Mouse (Mus musculus): ENCODE data around the gene Otud7a. TPM values are rescaled to one million over a fixed set of nuclear protein-coding genes. Genes with fewer than 3 reads are reported as not detected.

Gene Otud7a
- polyA plus RNA-seq, 1 experiment from 2014 or later = 2.5 TPM

- ATAC-seq (ENCODE audit: low read depth) = no peak
- Histone ChIP-seq H3K4me1 (replicated peaks) (no peaks in the 10 kb centered on the region), H3K27ac (replicated peaks) (no peak overlapping the region), H3K27me3 (no peaks in the 10 kb centered on the region), H3K4me2 (no peak overlapping the region), H3K4me3 (no peak overlapping the region), H3K9me3 (no peaks in the 10 kb centered on the region), H3K36me3 (peaks cover 10% of the 10 kb centered on the region), H3K9ac (no peak overlapping the region)
- 70% methylated on average over 6 of the region's 6 CpGs for WGBS
These were observed 280.6 kb downstream of the Otud7a start for GRCm38 (mm10) chr7:63725040-63725729.

DNA sequence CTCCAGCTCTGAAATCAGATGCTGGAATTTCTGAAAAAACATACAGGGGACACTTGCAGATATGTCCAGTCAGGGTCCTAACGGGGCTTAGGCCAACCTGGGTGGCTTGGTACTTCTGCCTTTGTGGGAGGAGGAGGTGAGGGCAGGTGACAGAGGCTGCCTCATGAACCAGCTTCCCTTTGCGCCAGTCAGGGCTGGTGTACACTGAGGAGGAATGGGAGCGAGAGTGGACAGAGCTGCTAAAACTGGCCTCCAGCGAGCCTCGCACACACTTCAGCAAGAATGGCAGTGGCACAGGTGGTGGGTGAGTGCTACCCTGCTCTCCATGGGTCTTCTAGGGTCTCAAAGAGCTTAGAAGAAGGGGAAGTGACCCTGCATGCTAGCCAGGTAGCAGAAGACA is 285.1 kb downstream of the Otud7a start:
- no peak for ATAC-seq (ENCODE audit: low read depth)
- Histone ChIP-seq H3K9me3 (no peaks in the 10 kb centered on the region), H3K36me3 (peaks cover 28% of the 10 kb centered on the region), H3K27ac (replicated peaks) (no peak overlapping the region), H3K4me3 (no peak overlapping the region), H3K4me2 (no peak overlapping the region), H3K9ac (no peak overlapping the region), H3K4me1 (replicated peaks) (no peaks in the 10 kb centered on the region), H3K27me3 (no peaks in the 10 kb centered on the region)
- WGBS = 98% methylated on average over 5 of the region's 5 CpGs

DNA sequence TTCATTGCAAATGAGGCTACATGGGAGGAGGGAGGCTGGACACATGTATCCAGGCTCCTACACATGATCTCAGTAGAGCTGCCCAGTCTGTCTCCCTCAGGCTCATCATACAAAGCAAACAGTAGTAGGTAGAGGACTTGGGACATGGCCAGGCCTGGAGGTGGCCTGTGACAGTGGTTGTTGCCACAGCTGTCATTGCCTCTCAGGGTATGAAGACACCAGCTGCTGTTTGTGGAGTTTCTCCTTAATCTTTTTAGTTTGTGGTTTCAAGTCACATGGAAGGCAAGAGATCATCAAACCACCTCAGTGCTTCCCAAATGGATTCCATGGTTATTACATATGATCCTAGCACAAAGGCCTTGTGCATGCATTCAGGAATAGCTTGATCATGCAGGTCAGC is 285.5 kb downstream of the Otud7a start:
- no peaks in the 10 kb centered on the region for H3K4me1 ChIP-seq (replicated peaks)
- no peaks in the 10 kb centered on the region for H3K27me3 ChIP-seq
- H3K4me2 ChIP-seq = no peak overlapping the region
- peaks cover 30% of the 10 kb centered on the region for H3K36me3 ChIP-seq
- no peaks in the 10 kb centered on the region for H3K9me3 ChIP-seq
- no peak for ATAC-seq (ENCODE audit: low read depth)
- H3K9ac ChIP-seq = no peak overlapping the region
- no peak overlapping the region for H3K27ac ChIP-seq (replicated peaks)
- H3K4me3 ChIP-seq = no peak overlapping the region

DNA sequence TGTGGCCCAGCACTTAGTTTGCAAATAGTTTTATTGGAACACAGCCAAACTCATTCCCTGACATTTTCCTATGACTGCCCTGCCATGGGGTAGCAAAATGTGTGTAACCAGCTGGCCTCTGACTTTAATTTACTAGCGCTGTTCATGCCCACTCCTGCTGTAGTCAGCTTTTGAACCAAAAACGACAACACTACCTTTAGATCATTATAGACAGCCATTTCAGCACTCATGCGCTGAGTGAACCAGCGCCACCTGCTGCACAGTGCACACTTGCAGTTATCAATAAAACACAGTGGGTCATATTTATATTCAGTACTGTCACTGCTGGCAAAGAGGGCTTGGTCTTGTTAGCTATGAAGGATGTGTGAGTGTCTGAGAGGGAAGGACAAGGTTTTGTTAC is 293.2 kb downstream of the Otud7a start:
- Histone ChIP-seq H3K9me3 (no peaks in the 10 kb centered on the region), H3K36me3 (peaks cover 22% of the 10 kb centered on the region; the same call in 1 of the 2 replicates), H3K27me3 (no peaks in the 10 kb centered on the region), H3K4me2 (no peak overlapping the region), H3K4me3 (no peak overlapping the region), H3K9ac (no peak overlapping the region), H3K4me1 (replicated peaks) (no peaks in the 10 kb centered on the region; the same call in 1 of the 2 replicates), H3K27ac (replicated peaks) (peak overlapping the region; percentile 76)
- WGBS = 53% methylated on average over 4 of the region's 4 CpGs
- peak; percentile 80 for ATAC-seq (ENCODE audit: low read depth)

DNA sequence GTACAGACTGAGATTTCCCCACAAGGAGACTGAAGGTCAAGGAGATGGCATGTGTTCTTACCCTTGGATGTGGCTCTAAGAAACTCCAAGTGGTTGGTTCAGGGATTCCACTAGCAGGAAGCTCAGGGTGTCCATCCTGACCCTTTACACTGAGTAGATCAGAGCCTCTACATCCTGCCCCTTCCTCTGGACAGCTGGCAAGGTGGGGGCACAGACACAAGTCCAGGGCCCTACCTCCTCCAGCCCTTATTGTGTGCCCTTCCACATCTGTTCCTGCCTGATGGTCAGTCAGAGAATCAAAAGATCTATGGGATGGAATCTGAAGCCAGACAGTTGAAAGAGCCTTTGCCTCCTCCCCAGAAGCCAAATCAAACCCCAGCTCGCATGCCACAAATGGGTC is 293.6 kb downstream of the Otud7a start:
- H3K9me3 ChIP-seq = no peaks in the 10 kb centered on the region
- peak overlapping the region; percentile 76 for H3K27ac ChIP-seq (replicated peaks)
- no peak overlapping the region for H3K4me3 ChIP-seq
- H3K4me2 ChIP-seq = no peak overlapping the region
- no peaks in the 10 kb centered on the region; the same call in 1 of the 2 replicates for H3K4me1 ChIP-seq (replicated peaks)
- no peak overlapping the region for H3K9ac ChIP-seq
- H3K27me3 ChIP-seq = no peaks in the 10 kb centered on the region
- peak; percentile 14; the same call in 1 of the 2 replicates for ATAC-seq (ENCODE audit: low read depth)
- peaks cover 22% of the 10 kb centered on the region; the same call in 1 of the 2 replicates for H3K36me3 ChIP-seq
- 96% methylated on average over 1 of the region's 1 CpGs for WGBS

- H3K27ac ChIP-seq (replicated peaks) = no peak overlapping the region
- no peak for ATAC-seq (ENCODE audit: low read depth)
- WGBS = 97% methylated on average over 1 of the region's 1 CpGs
- no peak overlapping the region for H3K4me3 ChIP-seq
- H3K9ac ChIP-seq = no peak overlapping the region
- H3K9me3 ChIP-seq = 0 out of 2 replicates have a peak, but pooled peaks cover 5% of the 10 kb centered on the region
- 0 out of 2 replicates have a peak, but pooled peaks cover 4% of the 10 kb centered on the region for H3K36me3 ChIP-seq
- no peak overlapping the region for H3K4me2 ChIP-seq
- no peaks in the 10 kb centered on the region; the same call in 1 of the 2 replicates for H3K4me1 ChIP-seq (replicated peaks)
- no peaks in the 10 kb centered on the region for H3K27me3 ChIP-seq
These were observed 298.6 kb downstream of the Otud7a start for GRCm38 (mm10) chr7:63743116-63743515.

- Histone ChIP-seq H3K4me1 (replicated peaks) (peaks cover 23% of the 10 kb centered on the region), H3K9ac (no peak overlapping the region), H3K4me2 (no peak overlapping the region), H3K4me3 (no peak overlapping the region), H3K27ac (replicated peaks) (no peak overlapping the region), H3K9me3 (no peaks in the 10 kb centered on the region), H3K27me3 (peaks cover 33% of the 10 kb centered on the region), H3K36me3 (no peaks in the 10 kb centered on the region)
- ATAC-seq (ENCODE audit: low read depth) = no peak
- WGBS = 44% methylated on average over 4 of the region's 4 CpGs
These were observed 307.5 kb downstream of the Otud7a start for GRCm38 (mm10) chr7:63752081-63752480.

DNA sequence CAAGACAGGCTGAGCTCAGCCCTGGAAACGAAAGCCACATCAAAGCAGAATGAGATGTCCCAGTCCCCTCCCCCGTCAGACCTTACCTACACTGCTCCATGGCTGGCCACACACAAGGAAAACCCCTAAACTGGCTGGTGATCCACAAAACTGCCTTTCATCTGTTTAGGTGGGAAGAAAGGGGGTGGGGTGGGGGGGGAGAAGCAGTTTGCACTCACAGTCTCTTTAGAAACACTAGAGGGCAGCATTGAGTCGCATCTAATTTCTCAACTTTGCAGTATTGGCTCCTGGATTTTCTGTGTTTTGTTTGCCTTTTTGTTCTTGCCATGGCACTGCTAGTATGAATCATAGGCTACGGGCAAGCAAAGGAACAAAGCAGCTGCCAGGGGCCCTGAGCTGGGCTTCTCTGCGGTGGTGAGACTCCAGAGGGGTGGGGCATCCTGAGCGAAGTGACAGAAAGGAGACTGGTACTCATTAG is 308.8 kb downstream of the Otud7a start:
- Histone ChIP-seq H3K27ac (replicated peaks) (no peak overlapping the region), H3K27me3 (peaks cover 45% of the 10 kb centered on the region), H3K4me1 (replicated peaks) (peaks cover 36% of the 10 kb centered on the region), H3K4me3 (no peak overlapping the region), H3K9me3 (no peaks in the 10 kb centered on the region), H3K9ac (no peak overlapping the region), H3K4me2 (no peak overlapping the region), H3K36me3 (no peaks in the 10 kb centered on the region)
- 19% methylated on average over 6 of the region's 6 CpGs for WGBS
- ATAC-seq (ENCODE audit: low read depth) = peak; percentile 21; the same call in 1 of the 2 replicates

DNA sequence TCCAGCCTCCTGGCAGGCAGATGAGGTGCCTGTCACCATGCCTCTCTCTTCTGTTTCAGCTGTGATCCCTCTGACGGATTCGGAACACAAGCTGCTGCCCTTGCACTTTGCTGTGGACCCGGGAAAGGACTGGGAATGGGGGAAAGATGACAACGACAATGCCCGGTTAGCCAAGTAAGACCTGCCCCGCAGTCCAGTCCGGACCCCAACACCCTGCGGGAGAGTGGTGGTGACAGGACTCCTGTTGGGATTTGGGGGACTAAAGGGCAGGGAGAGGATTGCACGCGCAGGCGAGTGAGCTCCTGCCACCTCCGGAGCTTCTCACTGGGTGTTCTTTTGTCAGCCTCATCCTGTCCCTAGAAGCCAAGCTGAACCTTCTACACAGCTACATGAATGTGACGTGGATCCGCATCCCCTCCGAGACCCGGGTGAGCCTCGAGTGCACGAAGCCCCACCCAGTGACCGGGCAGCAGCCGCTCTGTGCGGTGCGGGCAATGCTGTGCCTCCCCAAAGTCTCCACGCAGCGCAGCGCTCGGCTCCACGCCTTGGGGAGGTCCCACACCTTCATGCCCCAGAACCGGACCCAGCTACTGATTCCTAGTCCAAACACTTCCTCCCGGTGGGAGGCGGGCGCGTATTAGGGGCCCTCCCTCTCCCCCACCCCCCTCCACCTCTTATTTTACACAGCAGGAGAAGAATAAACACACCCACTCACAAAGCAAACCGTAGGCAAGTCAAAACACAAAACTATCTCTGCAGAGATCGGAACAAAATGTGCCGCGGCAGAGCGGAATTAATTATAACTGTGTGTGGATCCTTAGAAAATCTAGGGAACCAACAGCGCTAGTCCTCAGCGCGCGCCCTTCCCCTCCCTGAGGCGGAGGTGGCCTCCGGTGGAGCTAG is 310.3 kb downstream of the Otud7a start:
- peaks cover 44% of the 10 kb centered on the region for H3K4me1 ChIP-seq (replicated peaks)

GRCm38 (mm10) chr7:63755476-63755948 is 311.0 kb downstream of the Otud7a start:
- H3K4me1 ChIP-seq (replicated peaks) = peaks cover 44% of the 10 kb centered on the region
- H3K9ac ChIP-seq = peak overlapping the region; percentile 69
- H3K4me2 ChIP-seq = peak overlapping the region; percentile 80
- H3K9me3 ChIP-seq = no peaks in the 10 kb centered on the region
- ATAC-seq (ENCODE audit: low read depth) = peak; percentile 8; the same call in 1 of the 2 replicates
- WGBS = 2% methylated on average over 13 of the region's 13 CpGs
- H3K4me3 ChIP-seq = peak overlapping the region; percentile 42
- no peaks in the 10 kb centered on the region for H3K36me3 ChIP-seq
- no peak overlapping the region for H3K27ac ChIP-seq (replicated peaks)
- peaks cover 65% of the 10 kb centered on the region for H3K27me3 ChIP-seq

More for the DNA sequence above, 310.3 kb downstream of the Otud7a start:
- Histone ChIP-seq H3K9me3 (no peaks in the 10 kb centered on the region), H3K9ac (peak overlapping the region; percentile 69), H3K27me3 (peaks cover 60% of the 10 kb centered on the region), H3K4me3 (peak overlapping the region; percentile 42), H3K4me2 (peak overlapping the region; percentile 80), H3K27ac (replicated peaks) (no peak overlapping the region), H3K36me3 (no peaks in the 10 kb centered on the region)
- WGBS = 1% methylated on average over 43 of the region's 43 CpGs
- ATAC-seq (ENCODE audit: low read depth) = no peak; the same call in 1 of the 2 replicates

- H3K36me3 ChIP-seq = no peaks in the 10 kb centered on the region
- WGBS = 6% methylated on average over 25 of the region's 25 CpGs
- no peaks in the 10 kb centered on the region for H3K9me3 ChIP-seq
- peaks cover 81% of the 10 kb centered on the region for H3K27me3 ChIP-seq
- H3K4me1 ChIP-seq (replicated peaks) = peaks cover 44% of the 10 kb centered on the region
- H3K4me2 ChIP-seq = peak overlapping the region; percentile 73
- H3K9ac ChIP-seq = peak overlapping the region; percentile 66; the same call in 1 of the 2 replicates
- no peak overlapping the region for H3K27ac ChIP-seq (replicated peaks)
- peak overlapping the region; percentile 49 for H3K4me3 ChIP-seq
- no peak for ATAC-seq (ENCODE audit: low read depth)
These were observed 312.7 kb downstream of the Otud7a start for GRCm38 (mm10) chr7:63757136-63757677.
